Mouse (Mus musculus): ENCODE measurements at regions not wholly inside any gene's neighbourhood (a gene's known extent, or its start where the extent isn't known, plus 50 kb on each side); places are given as distances from the start of the nearest gene placed in this dataset.

DNA sequence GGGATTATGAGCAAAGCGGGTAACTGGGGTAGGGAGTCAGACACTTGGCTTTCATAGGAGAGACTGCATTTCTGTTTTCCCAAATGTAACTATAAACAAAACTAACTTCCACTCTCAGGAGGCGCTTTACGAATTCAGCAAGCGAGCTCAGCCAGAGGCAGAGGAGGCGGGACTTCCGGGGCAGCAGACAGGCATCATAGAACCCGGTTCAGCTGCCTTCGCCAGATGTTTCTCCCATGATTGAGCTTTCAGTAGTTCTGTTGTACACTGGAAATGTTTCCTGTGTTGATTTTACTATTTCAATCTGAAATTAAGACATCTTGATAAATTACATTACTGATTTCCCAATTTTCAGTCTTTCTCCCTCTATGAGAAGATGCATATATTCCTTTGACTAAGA, 92.9 kb downstream of the Zfp365 start:
- no peak for TF ChIP-seq EP300 (IDR thresholded peaks at IDR 0.05; ENCODE audit: low read depth)
- no peak for TF ChIP-seq CTCF (IDR thresholded peaks at IDR 0.05; ENCODE audit: low read depth)
- Histone ChIP-seq H3K4me3 (ENCODE audit: low read depth, low read length) (no peak overlapping the region), H3K36me3 (replicated peaks; ENCODE audit: control insufficient read depth, insufficient read depth, low read length) (no peaks in the 10 kb centered on the region), H3K4me1 (ENCODE audit: control insufficient read depth, insufficient read depth) (no peaks in the 10 kb centered on the region), H3K27me3 (ENCODE audit: control insufficient read depth, insufficient read depth, low read length) (no peaks in the 10 kb centered on the region), H3K9me3 (replicated peaks; ENCODE audit: control insufficient read depth, low read length) (peaks cover 5% of the 10 kb centered on the region; the same call in 1 of the 2 replicates), H3K27ac (ENCODE audit: low read depth) (no peak overlapping the region), H3K4me2 (ENCODE audit: low read depth, low read length) (no peak overlapping the region), H3K9ac (replicated peaks; ENCODE audit: low read depth, low read length) (no peak overlapping the region)
- ATAC-seq (ENCODE audit: insufficient read depth, low read depth) (no peak), DNase-seq (ENCODE audit: low spot score) (no peak)
- 77% methylated on average over 8 of the region's 8 CpGs for WGBS

DNA sequence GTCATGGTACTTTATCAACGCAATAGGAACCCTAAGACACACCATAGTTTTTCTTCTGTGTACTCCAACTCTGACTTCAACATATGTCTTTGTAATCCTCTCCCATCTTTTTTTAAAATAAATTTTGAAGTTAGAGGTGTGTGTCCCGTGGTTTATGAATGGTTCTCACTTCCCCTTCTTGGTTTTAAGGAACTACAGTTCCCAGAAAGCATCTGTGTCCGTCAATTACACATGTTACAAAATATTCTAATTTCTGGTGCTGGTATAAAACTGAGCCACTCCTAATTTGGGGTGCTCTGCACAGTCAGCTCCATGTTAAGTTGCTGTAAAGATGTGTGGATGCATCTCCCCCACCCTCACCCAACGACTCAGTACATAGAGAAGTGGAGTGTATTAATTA, 98.6 kb downstream of the Zfp365 start:
- H3K9me3 ChIP-seq (replicated peaks; ENCODE audit: control insufficient read depth, low read length): 0 out of 2 replicates have a peak, but pooled peaks cover 5% of the 10 kb centered on the region

DNA sequence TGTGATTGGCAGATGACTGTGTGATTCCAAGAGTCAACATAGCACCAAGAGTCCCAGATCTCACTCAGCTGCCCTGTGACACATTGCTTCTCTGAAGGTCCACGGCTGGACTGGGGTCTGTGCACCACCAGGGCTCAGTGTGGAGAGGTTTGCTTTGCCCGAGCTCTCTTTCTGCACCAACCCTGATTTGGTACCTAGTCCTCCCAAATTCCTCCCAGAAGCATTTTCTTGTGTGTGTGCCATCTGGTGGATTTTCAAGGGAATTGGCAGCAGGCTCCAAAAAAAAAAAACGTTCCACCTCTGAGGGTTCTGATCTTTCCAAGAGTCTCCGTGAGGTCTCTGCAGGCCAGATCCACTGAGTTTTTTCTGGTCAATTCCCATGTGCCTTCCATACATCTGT, 107.3 kb downstream of the Zfp365 start:
- DNase-seq (ENCODE audit: low spot score): peak; percentile 25

More for the DNA sequence above, 98.6 kb downstream of the Zfp365 start:
- TF ChIP-seq EP300 (IDR thresholded peaks at IDR 0.05; ENCODE audit: low read depth): no peak
- no peak for TF ChIP-seq CTCF (IDR thresholded peaks at IDR 0.05; ENCODE audit: low read depth)
- no peak overlapping the region for H3K4me2 ChIP-seq (ENCODE audit: low read depth, low read length)
- H3K27me3 ChIP-seq (ENCODE audit: control insufficient read depth, insufficient read depth, low read length): no peaks in the 10 kb centered on the region
- no peak overlapping the region for H3K9ac ChIP-seq (replicated peaks; ENCODE audit: low read depth, low read length)
- no peak overlapping the region for H3K27ac ChIP-seq (ENCODE audit: low read depth)
- H3K36me3 ChIP-seq (replicated peaks; ENCODE audit: control insufficient read depth, insufficient read depth, low read length): no peaks in the 10 kb centered on the region
- no peak for ATAC-seq (ENCODE audit: insufficient read depth, low read depth)
- 72% methylated on average over 4 of the region's 4 CpGs for WGBS
- H3K4me3 ChIP-seq (ENCODE audit: low read depth, low read length): no peak overlapping the region
- DNase-seq (ENCODE audit: low spot score): no peak
- no peaks in the 10 kb centered on the region for H3K4me1 ChIP-seq (ENCODE audit: control insufficient read depth, insufficient read depth)

DNA sequence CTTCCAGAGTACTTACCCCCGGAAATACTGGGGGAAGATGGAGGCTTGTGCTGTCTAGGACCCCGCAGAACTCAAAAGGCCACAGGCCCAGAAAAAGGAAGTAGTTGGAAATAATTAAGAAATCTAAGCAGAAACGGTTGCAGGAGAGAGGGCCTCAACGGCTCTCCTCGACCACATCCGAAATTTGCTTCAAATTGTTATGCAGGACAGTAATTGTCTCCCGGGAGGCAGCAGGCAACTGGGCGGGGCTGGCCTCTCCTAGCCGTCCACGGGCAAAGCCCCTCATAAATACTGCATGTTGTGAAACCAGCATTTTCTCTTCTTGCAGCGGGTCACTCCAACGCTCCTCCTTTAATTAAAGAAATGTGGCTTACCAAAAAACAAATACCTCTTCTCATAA, 107.8 kb downstream of the Zfp365 start:
- Histone ChIP-seq H3K27me3 (ENCODE audit: control insufficient read depth, insufficient read depth, low read length) (no peaks in the 10 kb centered on the region), H3K9me3 (replicated peaks; ENCODE audit: control insufficient read depth, low read length) (no peaks in the 10 kb centered on the region), H3K9ac (replicated peaks; ENCODE audit: low read depth, low read length) (no peak overlapping the region), H3K4me1 (ENCODE audit: control insufficient read depth, insufficient read depth) (no peaks in the 10 kb centered on the region), H3K27ac (ENCODE audit: low read depth) (no peak overlapping the region), H3K4me2 (ENCODE audit: low read depth, low read length) (no peak overlapping the region), H3K36me3 (replicated peaks; ENCODE audit: control insufficient read depth, insufficient read depth, low read length) (no peaks in the 10 kb centered on the region), H3K4me3 (ENCODE audit: low read depth, low read length) (no peak overlapping the region)
- 67% methylated on average over 12 of the region's 12 CpGs for WGBS
- TF ChIP-seq EP300 (IDR thresholded peaks at IDR 0.05; ENCODE audit: low read depth): no peak
- TF ChIP-seq CTCF (IDR thresholded peaks at IDR 0.05; ENCODE audit: low read depth): no peak
- DNase-seq (ENCODE audit: low spot score) (no peak), ATAC-seq (ENCODE audit: insufficient read depth, low read depth) (no peak)

More for the DNA sequence above, 107.3 kb downstream of the Zfp365 start:
- no peak overlapping the region for H3K9ac ChIP-seq (replicated peaks; ENCODE audit: low read depth, low read length)
- no peak overlapping the region for H3K27ac ChIP-seq (ENCODE audit: low read depth)
- H3K4me3 ChIP-seq (ENCODE audit: low read depth, low read length): no peak overlapping the region
- ATAC-seq (ENCODE audit: insufficient read depth, low read depth): no peak
- TF ChIP-seq EP300 (IDR thresholded peaks at IDR 0.05; ENCODE audit: low read depth): no peak
- TF ChIP-seq CTCF (IDR thresholded peaks at IDR 0.05; ENCODE audit: low read depth): peak; percentile 48
- WGBS: 24% methylated on average over 4 of the region's 4 CpGs
- H3K4me2 ChIP-seq (ENCODE audit: low read depth, low read length): no peak overlapping the region
- no peaks in the 10 kb centered on the region for H3K9me3 ChIP-seq (replicated peaks; ENCODE audit: control insufficient read depth, low read length)
- H3K36me3 ChIP-seq (replicated peaks; ENCODE audit: control insufficient read depth, insufficient read depth, low read length): no peaks in the 10 kb centered on the region
- H3K4me1 ChIP-seq (ENCODE audit: control insufficient read depth, insufficient read depth): no peaks in the 10 kb centered on the region
- no peaks in the 10 kb centered on the region for H3K27me3 ChIP-seq (ENCODE audit: control insufficient read depth, insufficient read depth, low read length)

DNA sequence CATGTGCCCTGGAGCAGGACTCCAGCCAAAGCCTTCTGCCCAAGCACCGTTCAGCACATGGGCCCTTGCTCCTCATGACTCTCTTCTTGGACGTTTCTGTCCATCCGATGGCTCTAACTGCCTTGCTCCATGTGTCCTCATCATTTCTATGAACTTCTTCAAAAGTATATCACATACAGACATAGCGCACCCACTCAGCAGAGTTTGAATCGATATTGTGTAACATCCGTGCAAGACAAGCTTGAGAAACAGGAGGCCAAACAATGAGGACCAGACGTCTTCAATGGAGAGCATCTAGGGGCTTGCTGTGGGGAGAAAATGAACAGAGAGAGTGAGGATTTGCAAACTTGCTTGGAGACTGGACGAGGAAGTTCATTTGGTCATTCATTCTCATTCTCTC, 110.3 kb downstream of the Zfp365 start:
- no peak for DNase-seq (ENCODE audit: low spot score)
- no peak overlapping the region for H3K4me3 ChIP-seq (ENCODE audit: low read depth, low read length)
- H3K9ac ChIP-seq (replicated peaks; ENCODE audit: low read depth, low read length): no peak overlapping the region
- no peak overlapping the region for H3K4me2 ChIP-seq (ENCODE audit: low read depth, low read length)
- H3K27me3 ChIP-seq (ENCODE audit: control insufficient read depth, insufficient read depth, low read length): no peaks in the 10 kb centered on the region
- ATAC-seq (ENCODE audit: insufficient read depth, low read depth): no peak
- H3K27ac ChIP-seq (ENCODE audit: low read depth): no peak overlapping the region
- TF ChIP-seq CTCF (IDR thresholded peaks at IDR 0.05; ENCODE audit: low read depth) (no peak), EP300 (IDR thresholded peaks at IDR 0.05; ENCODE audit: low read depth) (no peak)
- H3K9me3 ChIP-seq (replicated peaks; ENCODE audit: control insufficient read depth, low read length): no peaks in the 10 kb centered on the region
- H3K36me3 ChIP-seq (replicated peaks; ENCODE audit: control insufficient read depth, insufficient read depth, low read length): no peaks in the 10 kb centered on the region
- 86% methylated on average over 8 of the region's 8 CpGs for WGBS
- no peaks in the 10 kb centered on the region for H3K4me1 ChIP-seq (ENCODE audit: control insufficient read depth, insufficient read depth)

DNA sequence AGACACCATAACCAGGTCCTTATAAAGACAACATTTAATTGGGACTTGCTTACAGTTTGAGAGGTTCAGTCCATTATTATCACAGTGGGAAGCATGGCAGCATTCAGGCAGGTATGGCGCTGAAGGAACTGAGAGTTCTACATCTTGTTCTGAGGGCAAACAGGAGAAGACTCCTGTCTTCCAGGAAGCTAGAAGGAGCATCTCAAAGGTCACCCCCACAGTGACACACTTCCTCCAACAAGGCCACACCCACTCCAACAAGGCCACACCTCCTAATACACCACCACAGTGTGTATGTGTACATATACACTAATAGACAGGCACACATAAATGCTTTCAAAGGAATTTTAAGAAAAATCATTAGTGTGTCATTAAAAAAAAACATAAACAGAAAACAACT, 110.8 kb downstream of the Zfp365 start:
- DNase-seq (ENCODE audit: low spot score) (no peak), ATAC-seq (ENCODE audit: insufficient read depth, low read depth) (no peak)
- Histone ChIP-seq H3K27me3 (ENCODE audit: control insufficient read depth, insufficient read depth, low read length) (no peaks in the 10 kb centered on the region), H3K27ac (ENCODE audit: low read depth) (no peak overlapping the region), H3K4me3 (ENCODE audit: low read depth, low read length) (no peak overlapping the region), H3K4me1 (ENCODE audit: control insufficient read depth, insufficient read depth) (no peaks in the 10 kb centered on the region), H3K36me3 (replicated peaks; ENCODE audit: control insufficient read depth, insufficient read depth, low read length) (no peaks in the 10 kb centered on the region), H3K4me2 (ENCODE audit: low read depth, low read length) (no peak overlapping the region), H3K9me3 (replicated peaks; ENCODE audit: control insufficient read depth, low read length) (no peaks in the 10 kb centered on the region), H3K9ac (replicated peaks; ENCODE audit: low read depth, low read length) (no peak overlapping the region)
- WGBS: 76% methylated on average over 1 of the region's 1 CpGs
- TF ChIP-seq CTCF (IDR thresholded peaks at IDR 0.05; ENCODE audit: low read depth): no peak
- no peak for TF ChIP-seq EP300 (IDR thresholded peaks at IDR 0.05; ENCODE audit: low read depth)

Measured in heart, postnatal 0 days (tissue).